Mouse (Mus musculus) large intestine, adult 2 months (tissue): ENCODE data around the gene Grk6. TPM values are rescaled to one million over a fixed set of nuclear protein-coding genes. Genes with fewer than 3 reads are reported as not detected.
"Not testable (repeated sequence)": the region's sequence is repeated elsewhere in the genome, so short reads cannot be mapped to it uniquely, and the experiment has no call there.

Source experiments
- DNase-seq: peaks from one replicate; pipeline ENCODE4 v3.0.0-alpha.2; 2012; ENCODE audit warnings: low read depth, low spot score
- WGBS: fragments of 180-500 bp; shearing (Covaris S2); methylation state at CpG from one replicate; pipeline ENCODE4 v1.1.7; 2018; 5-methylcytosine and 5-hydroxymethylcytosine counted together
- polyA plus RNA-seq: library from polyadenylated mRNA; depleted of rRNA; stranded (reverse); fragments of >200 nt; gene quantifications from 2 replicates; pipeline ENCODE4 v1.2.3, GENCODE M21; 2012

Grk6 gene
- polyA plus RNA-seq, 1 experiment: 56.4 TPM

GRCm38 (mm10) chr13:55420933-55421800, 23.7 kb upstream of the Grk6 start:
- 6% methylated on average over 35 of the region's 35 CpGs for WGBS
- DNase-seq: no peak

- no peak for DNase-seq
- WGBS: 94% methylated on average over 10 of the region's 10 CpGs
Observed at GRCm38 (mm10) chr13:55426613-55427012, 18.3 kb upstream of the Grk6 start, which contains the start of gene F12. F12 (minus strand) TSS chr13:55426793.

- no peak for DNase-seq
Observed at GRCm38 (mm10) chr13:55429226-55429888, 15.5 kb upstream of the Grk6 start.

GRCm38 (mm10) chr13:55430566-55430965, 14.3 kb upstream of the Grk6 start:
- 43% methylated on average over 2 of the region's 2 CpGs for WGBS
- DNase-seq: no peak

More at GRCm38 (mm10) chr13:55429226-55429888, 15.5 kb upstream of the Grk6 start:
- 33% methylated on average over 12 of the region's 12 CpGs for WGBS

GRCm38 (mm10) chr13:55431889-55432685, 12.8 kb upstream of the Grk6 start:
- no peak for DNase-seq
- WGBS: 62% methylated on average over 10 of the region's 10 CpGs

- 83% methylated on average over 15 of the region's 15 CpGs for WGBS
- DNase-seq: not testable (repeated sequence)
Observed at GRCm38 (mm10) chr13:55437111-55437629, 7.7 kb upstream of the Grk6 start.

- DNase-seq: no peak
- 11% methylated on average over 9 of the region's 9 CpGs for WGBS
Observed at GRCm38 (mm10) chr13:55443799-55444285, 1.0 kb upstream of the Grk6 start.

- WGBS: 1% methylated on average over 33 of the region's 33 CpGs
- no peak for DNase-seq
Observed at GRCm38 (mm10) chr13:55444286-55444936, 461 bp upstream of the Grk6 start.

GRCm38 (mm10) chr13:55445361-55446091, 654 bp downstream of the Grk6 start:
- DNase-seq: no peak
- WGBS: under 1% methylated on average over 65 of the region's 66 CpGs

- DNase-seq: no peak
- 42% methylated on average over 6 of the region's 6 CpGs for WGBS
Observed at GRCm38 (mm10) chr13:55446483-55447105, 1.7 kb downstream of the Grk6 start.

GRCm38 (mm10) chr13:55447543-55447943, 2.7 kb downstream of the Grk6 start:
- DNase-seq: no peak

GRCm38 (mm10) chr13:55448131-55448530, 3.3 kb downstream of the Grk6 start:
- WGBS: 90% methylated on average over 5 of the region's 5 CpGs

More at GRCm38 (mm10) chr13:55447543-55447943, 2.7 kb downstream of the Grk6 start:
- WGBS: 37% methylated on average over 3 of the region's 3 CpGs

GRCm38 (mm10) chr13:55449205-55449604, 4.3 kb downstream of the Grk6 start:
- DNase-seq: no peak
- 75% methylated on average over 9 of the region's 9 CpGs for WGBS

More at GRCm38 (mm10) chr13:55448131-55448530, 3.3 kb downstream of the Grk6 start:
- no peak for DNase-seq

GRCm38 (mm10) chr13:55449679-55450441, 5.0 kb downstream of the Grk6 start:
- no peak for DNase-seq
- WGBS: 46% methylated on average over 17 of the region's 17 CpGs

- no peak for DNase-seq
- 48% methylated on average over 11 of the region's 11 CpGs for WGBS
Observed at GRCm38 (mm10) chr13:55450511-55450980, 5.7 kb downstream of the Grk6 start.

GRCm38 (mm10) chr13:55451296-55451695, 6.4 kb downstream of the Grk6 start:
- WGBS: 40% methylated on average over 10 of the region's 10 CpGs
- no peak for DNase-seq
